Mouse (Mus musculus): ENCODE measurements around the gene Bmper.

Gene Bmper

GRCm38 (mm10) chr9:23306226-23306625 is 83.3 kb downstream of the Bmper start:
- no peak for DNase-seq

GRCm38 (mm10) chr9:23307835-23308234 is 85.0 kb downstream of the Bmper start:
- no peak for DNase-seq

- no peak for DNase-seq
Measured at GRCm38 (mm10) chr9:23310953-23311352, 88.1 kb downstream of the Bmper start.

GRCm38 (mm10) chr9:23311956-23312355 is 89.1 kb downstream of the Bmper start:
- DNase-seq: no peak

GRCm38 (mm10) chr9:23312877-23313276 is 90.0 kb downstream of the Bmper start:
- no peak for DNase-seq

GRCm38 (mm10) chr9:23315631-23316330 is 92.9 kb downstream of the Bmper start:
- no peak for DNase-seq

- no peak for DNase-seq
Measured at GRCm38 (mm10) chr9:23327830-23328229, 105.0 kb downstream of the Bmper start.

GRCm38 (mm10) chr9:23333041-23333622 is 110.3 kb downstream of the Bmper start:
- DNase-seq: no peak

- DNase-seq: no peak
Measured at GRCm38 (mm10) chr9:23340551-23340950, 117.7 kb downstream of the Bmper start.

GRCm38 (mm10) chr9:23341246-23341645 is 118.4 kb downstream of the Bmper start:
- no peak for DNase-seq

- no peak for DNase-seq
Measured at GRCm38 (mm10) chr9:23344353-23344752, 121.5 kb downstream of the Bmper start.

GRCm38 (mm10) chr9:23345093-23345844 is 122.4 kb downstream of the Bmper start:
- DNase-seq: no peak

- no peak for DNase-seq
Measured at GRCm38 (mm10) chr9:23349603-23350002, 126.7 kb downstream of the Bmper start.

GRCm38 (mm10) chr9:23351400-23351799 is 128.5 kb downstream of the Bmper start:
- DNase-seq: no peak

GRCm38 (mm10) chr9:23352396-23352795 is 129.5 kb downstream of the Bmper start:
- DNase-seq: no peak

GRCm38 (mm10) chr9:23354201-23354820 is 131.4 kb downstream of the Bmper start:
- DNase-seq: no peak

- no peak for DNase-seq
Measured at GRCm38 (mm10) chr9:23358108-23358507, 135.2 kb downstream of the Bmper start.

GRCm38 (mm10) chr9:23363139-23363538 is 140.3 kb downstream of the Bmper start:
- DNase-seq: no peak

GRCm38 (mm10) chr9:23363540-23363939 is 140.7 kb downstream of the Bmper start:
- no peak for DNase-seq

- DNase-seq: no peak
Measured at GRCm38 (mm10) chr9:23364047-23364446, 141.2 kb downstream of the Bmper start.

- no peak for DNase-seq
Measured at GRCm38 (mm10) chr9:23368124-23368523, 145.2 kb downstream of the Bmper start.

GRCm38 (mm10) chr9:23374789-23375460 is 152.0 kb downstream of the Bmper start:
- no peak for DNase-seq
